Mouse (Mus musculus): Measurements from ENCODE around the gene Ankdd1a.

DNA sequence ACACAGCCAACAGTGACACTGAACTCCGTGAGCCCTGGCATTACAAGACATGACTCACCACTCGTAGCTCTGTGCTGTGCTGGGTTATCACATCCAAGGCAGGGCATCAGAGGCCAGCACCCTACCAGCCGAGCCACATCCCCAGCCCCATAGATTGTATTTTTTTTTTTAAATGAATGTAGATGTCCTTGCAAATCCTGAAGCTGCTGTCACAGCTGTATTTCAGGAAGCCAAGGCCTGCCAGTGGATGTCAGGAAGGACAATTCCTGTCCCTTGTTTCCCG is 26.4 kb upstream of the Ankdd1a start:
- TF ChIP-seq CTCF (IDR thresholded peaks at IDR 0.05; ENCODE audit: insufficient read depth, low read length) (no peak), POLR2A (IDR thresholded peaks at IDR 0.05; ENCODE audit: borderline replicate concordance, extremely low read depth, low read depth, low read length) (no peak)

Data from lung, adult 2 months (tissue).